Mouse (Mus musculus): ENCODE results near the gene Cab39l. TPM values are rescaled to one million over a fixed set of nuclear protein-coding genes. Genes with fewer than 3 reads are reported as not detected.

The Cab39l gene
- polyA plus RNA-seq, 1 experiment from 2014 or later = 44.6 TPM

GRCm38 (mm10) chr14:59504831-59505230 lies 64.1 kb downstream of the Cab39l start:
- no peaks in the 10 kb centered on the region for H3K27me3 ChIP-seq (ENCODE audit: insufficient read depth, low read length)
- 88% methylated on average over 8 of the region's 8 CpGs for WGBS
- no peak overlapping the region for H3K4me2 ChIP-seq
- H3K9me3 ChIP-seq (ENCODE audit: low read depth, low read length) = no peaks in the 10 kb centered on the region
- DNase-seq = no peak
- H3K36me3 ChIP-seq (ENCODE audit: insufficient read depth) = no peaks in the 10 kb centered on the region
- H3K4me1 ChIP-seq (ENCODE audit: insufficient read depth) = no peaks in the 10 kb centered on the region
- no peak overlapping the region for H3K9ac ChIP-seq
- no peak for TF ChIP-seq CTCF (IDR thresholded peaks at IDR 0.05; ENCODE audit: low read depth)
- ATAC-seq (ENCODE audit: insufficient read depth) = no peak
- H3K4me3 ChIP-seq (ENCODE audit: low read depth, low read length) = no peak overlapping the region
- H3K27ac ChIP-seq (ENCODE audit: low read depth) = no peak overlapping the region

- no peaks in the 10 kb centered on the region for H3K27me3 ChIP-seq (ENCODE audit: insufficient read depth, low read length)
- H3K9me3 ChIP-seq (ENCODE audit: low read depth, low read length) = no peaks in the 10 kb centered on the region
- no peak for TF ChIP-seq CTCF (IDR thresholded peaks at IDR 0.05; ENCODE audit: low read depth)
- H3K4me3 ChIP-seq (ENCODE audit: low read depth, low read length) = no peak overlapping the region
- DNase-seq (no peak), ATAC-seq (ENCODE audit: insufficient read depth) (no peak)
- H3K4me2 ChIP-seq = no peak overlapping the region
- no peak overlapping the region for H3K9ac ChIP-seq
- H3K27ac ChIP-seq (ENCODE audit: low read depth) = no peak overlapping the region
- WGBS = 62% methylated on average over 4 of the region's 4 CpGs
- H3K4me1 ChIP-seq (ENCODE audit: insufficient read depth) = no peaks in the 10 kb centered on the region
- H3K36me3 ChIP-seq (ENCODE audit: insufficient read depth) = no peaks in the 10 kb centered on the region
Measured at GRCm38 (mm10) chr14:59506139-59506538, 65.4 kb downstream of the Cab39l start.

- WGBS = 79% methylated on average over 6 of the region's 6 CpGs
- no peak for DNase-seq
Measured at GRCm38 (mm10) chr14:59513922-59514444, 73.2 kb downstream of the Cab39l start.

GRCm38 (mm10) chr14:59525843-59526242 lies 85.1 kb downstream of the Cab39l start:
- no peak overlapping the region for H3K4me3 ChIP-seq (ENCODE audit: low read depth, low read length)
- H3K4me1 ChIP-seq (ENCODE audit: insufficient read depth) = no peaks in the 10 kb centered on the region
- TF ChIP-seq CTCF (IDR thresholded peaks at IDR 0.05; ENCODE audit: low read depth) = no peak
- H3K27me3 ChIP-seq (ENCODE audit: insufficient read depth, low read length) = no peaks in the 10 kb centered on the region
- H3K27ac ChIP-seq (ENCODE audit: low read depth) = no peak overlapping the region
- 59% methylated on average over 5 of the region's 5 CpGs for WGBS
- peaks cover 3% of the 10 kb centered on the region; the same call in 1 of the 2 replicates for H3K36me3 ChIP-seq (ENCODE audit: insufficient read depth)
- no peak for DNase-seq
- H3K9ac ChIP-seq = no peak overlapping the region
- H3K4me2 ChIP-seq = no peak overlapping the region
- H3K9me3 ChIP-seq (ENCODE audit: low read depth, low read length) = no peaks in the 10 kb centered on the region
- 0 out of 2 replicates have a peak, but pooled peaks have one; percentile 54 for ATAC-seq (ENCODE audit: insufficient read depth)

More at GRCm38 (mm10) chr14:59513922-59514444, 73.2 kb downstream of the Cab39l start:
- no peaks in the 10 kb centered on the region for H3K36me3 ChIP-seq (ENCODE audit: insufficient read depth)
- H3K27me3 ChIP-seq (ENCODE audit: insufficient read depth, low read length) = no peaks in the 10 kb centered on the region
- no peak for ATAC-seq (ENCODE audit: insufficient read depth)
- H3K27ac ChIP-seq (ENCODE audit: low read depth) = no peak overlapping the region
- no peak overlapping the region for H3K9ac ChIP-seq
- TF ChIP-seq CTCF (IDR thresholded peaks at IDR 0.05; ENCODE audit: low read depth) = no peak
- H3K4me1 ChIP-seq (ENCODE audit: insufficient read depth) = no peaks in the 10 kb centered on the region
- H3K4me3 ChIP-seq (ENCODE audit: low read depth, low read length) = no peak overlapping the region
- H3K9me3 ChIP-seq (ENCODE audit: low read depth, low read length) = no peaks in the 10 kb centered on the region
- no peak overlapping the region for H3K4me2 ChIP-seq

- DNase-seq (peak; percentile 44), ATAC-seq (ENCODE audit: insufficient read depth) (no peak)
- 0 out of 2 replicates have a peak, but pooled peaks cover 3% of the 10 kb centered on the region for H3K4me1 ChIP-seq (ENCODE audit: insufficient read depth)
- H3K27me3 ChIP-seq (ENCODE audit: insufficient read depth, low read length) = no peaks in the 10 kb centered on the region
- H3K36me3 ChIP-seq (ENCODE audit: insufficient read depth) = peaks cover 3% of the 10 kb centered on the region; the same call in 1 of the 2 replicates
- no peak for TF ChIP-seq CTCF (IDR thresholded peaks at IDR 0.05; ENCODE audit: low read depth)
- no peak overlapping the region for H3K4me2 ChIP-seq
- H3K9me3 ChIP-seq (ENCODE audit: low read depth, low read length) = no peaks in the 10 kb centered on the region
- H3K9ac ChIP-seq = no peak overlapping the region
- WGBS = 35% methylated on average over 1 of the region's 1 CpGs
- no peak overlapping the region for H3K4me3 ChIP-seq (ENCODE audit: low read depth, low read length)
- peak overlapping the region; percentile 8; the same call in 1 of the 2 replicates for H3K27ac ChIP-seq (ENCODE audit: low read depth)
Measured at GRCm38 (mm10) chr14:59530801-59531200, 90.0 kb downstream of the Cab39l start.

GRCm38 (mm10) chr14:59532986-59533385 lies 92.2 kb downstream of the Cab39l start:
- no peak overlapping the region for H3K4me3 ChIP-seq (ENCODE audit: low read depth, low read length)
- peak; percentile 54 for ATAC-seq (ENCODE audit: insufficient read depth)
- 0 out of 2 replicates have a peak, but pooled peaks cover 3% of the 10 kb centered on the region for H3K4me1 ChIP-seq (ENCODE audit: insufficient read depth)
- no peak overlapping the region for H3K9ac ChIP-seq
- no peaks in the 10 kb centered on the region for H3K27me3 ChIP-seq (ENCODE audit: insufficient read depth, low read length)
- 57% methylated on average over 1 of the region's 1 CpGs for WGBS
- H3K4me2 ChIP-seq = no peak overlapping the region
- H3K9me3 ChIP-seq (ENCODE audit: low read depth, low read length) = no peaks in the 10 kb centered on the region
- no peak for TF ChIP-seq CTCF (IDR thresholded peaks at IDR 0.05; ENCODE audit: low read depth)
- H3K27ac ChIP-seq (ENCODE audit: low read depth) = peak overlapping the region; percentile 65; the same call in 1 of the 2 replicates
- H3K36me3 ChIP-seq (ENCODE audit: insufficient read depth) = peaks cover 3% of the 10 kb centered on the region; the same call in 1 of the 2 replicates
- DNase-seq = no peak

GRCm38 (mm10) chr14:59533908-59534307 lies 93.1 kb downstream of the Cab39l start:
- Histone ChIP-seq H3K27me3 (ENCODE audit: insufficient read depth, low read length) (no peaks in the 10 kb centered on the region), H3K4me2 (no peak overlapping the region), H3K9ac (no peak overlapping the region), H3K4me3 (ENCODE audit: low read depth, low read length) (no peak overlapping the region), H3K9me3 (ENCODE audit: low read depth, low read length) (no peaks in the 10 kb centered on the region), H3K27ac (ENCODE audit: low read depth) (no peak overlapping the region), H3K4me1 (ENCODE audit: insufficient read depth) (0 out of 2 replicates have a peak, but pooled peaks cover 3% of the 10 kb centered on the region), H3K36me3 (ENCODE audit: insufficient read depth) (peaks cover 3% of the 10 kb centered on the region; the same call in 1 of the 2 replicates)
- DNase-seq = no peak
- no peak for TF ChIP-seq CTCF (IDR thresholded peaks at IDR 0.05; ENCODE audit: low read depth)
- no peak for ATAC-seq (ENCODE audit: insufficient read depth)
